Mouse (Mus musculus): ENCODE results near the gene Gng3. TPM values are rescaled to one million over a fixed set of nuclear protein-coding genes. Genes with fewer than 3 reads are reported as not detected.

The Gng3 gene
- total and polyA plus RNA-seq, 3 experiments: 0.15 to 2.5 TPM; not detected in 1

- TF ChIP-seq ZKSCAN1 (IDR thresholded peaks at IDR 0.05; ENCODE audit: low read depth, low read length): no peak
- peak; percentile 81 for TF ChIP-seq NELFE (IDR thresholded peaks at IDR 0.05; ENCODE audit: low read depth, low read length)
- TF ChIP-seq CHD2 (IDR thresholded peaks at IDR 0.05; ENCODE audit: low read length): peak; percentile 71
- no peak for TF ChIP-seq SMC3 (IDR thresholded peaks at IDR 0.05; ENCODE audit: low read depth, low read length)
- no peak for TF ChIP-seq USF2 (IDR thresholded peaks at IDR 0.05; ENCODE audit: borderline replicate concordance in 1 of 2, insufficient read depth in 1 of 2, low read depth in 1 of 2, low read length in 2 of 2)
- no peak for TF ChIP-seq GABPA (IDR thresholded peaks at IDR 0.05; ENCODE audit: low read depth, low read length)
- peak; percentile 72 for TF ChIP-seq ZNF384 (IDR thresholded peaks at IDR 0.05; ENCODE audit: low read depth, low read length)
- no peak for TF ChIP-seq TCF12 (IDR thresholded peaks at IDR 0.05; ENCODE audit: low read depth, low read length)
- no peak for TF ChIP-seq BHLHE40 (IDR thresholded peaks at IDR 0.05; ENCODE audit: borderline replicate concordance, low read depth, low read length)
- no peak for TF ChIP-seq EP300 (IDR thresholded peaks at IDR 0.05; ENCODE audit: low read depth in 1 of 2, low read length in 2 of 2)
- no peak for TF ChIP-seq MEF2A (IDR thresholded peaks at IDR 0.05; ENCODE audit: extremely low read depth, insufficient replicate concordance, low read depth, low read length, poor library complexity, severe bottlenecking)
- TF ChIP-seq RAD21 (IDR thresholded peaks at IDR 0.05; ENCODE audit: low read depth, low read length): no peak
- peak; percentile 35; the same call in 1 of the 2 replicates for TF ChIP-seq ZMIZ1 (IDR thresholded peaks at IDR 0.05; ENCODE audit: low read depth, low read length)
- no peak for TF ChIP-seq ETS1 (IDR thresholded peaks at IDR 0.05; ENCODE audit: low read depth, low read length)
Measured at GRCm38 (mm10) chr19:8802130-8802821, 36.7 kb downstream of the Gng3 start, which contains the start of gene Zbtb3 (continued).

- peaks cover 22% of the 10 kb centered on the region for H3K79me2 ChIP-seq (ENCODE audit: control insufficient read depth, insufficient read depth, low read length, poor library complexity)
- peak overlapping the region; percentile 69 to 95 for H3K4me3 ChIP-seq (ENCODE audit: control insufficient read depth in 1 of 2, insufficient read depth in 1 of 2, low read depth in 2 of 2, low read length in 2 of 2)
- DNase-seq (ENCODE audit: low read depth, low spot score): peak; percentile 57
- peak overlapping the region; percentile 65 for H3K9ac ChIP-seq (ENCODE audit: control insufficient read depth, low read depth, low read length, poor library complexity, severe bottlenecking)
- H3K27ac ChIP-seq (ENCODE audit: control insufficient read depth, low read depth, low read length): no peak overlapping the region
- H3K9me3 ChIP-seq (replicated peaks; ENCODE audit: insufficient read depth, low read length): no peaks in the 10 kb centered on the region
- no peaks in the 10 kb centered on the region for H3K27me3 ChIP-seq (ENCODE audit: control insufficient read depth in 1 of 2, insufficient read depth in 2 of 2, low read length in 2 of 2)
- peaks cover 3 to 18% of the 10 kb centered on the region in 2 experiments for H3K36me3 ChIP-seq (ENCODE audit: control insufficient read depth in 1 of 2, insufficient read depth in 2 of 2, low read length in 2 of 2)
- H3K4me1 ChIP-seq (ENCODE audit: control insufficient read depth in 1 of 2, insufficient read depth in 2 of 2, low read length in 2 of 2): peaks cover 4 to 23% of the 10 kb centered on the region in 2 experiments
- TF ChIP-seq USF1 (IDR thresholded peaks at IDR 0.05; ENCODE audit: low read depth, low read length): no peak
- TF ChIP-seq MEF2A (IDR thresholded peaks at IDR 0.05; ENCODE audit: extremely low read depth, insufficient replicate concordance, low read depth, low read length, poor library complexity, severe bottlenecking): no peak
- TF ChIP-seq SMC3 (IDR thresholded peaks at IDR 0.05; ENCODE audit: low read depth, low read length): no peak
- no peak for TF ChIP-seq ZMIZ1 (IDR thresholded peaks at IDR 0.05; ENCODE audit: low read depth, low read length)
- TF ChIP-seq MYB (IDR thresholded peaks at IDR 0.05; ENCODE audit: low read depth, low read length): no peak
- TF ChIP-seq CHD2 (IDR thresholded peaks at IDR 0.05; ENCODE audit: low read length): no peak
- no peak for TF ChIP-seq MAX (IDR thresholded peaks at IDR 0.05; ENCODE audit: low read length)
- TF ChIP-seq POLR2AphosphoS2 (IDR thresholded peaks at IDR 0.05; ENCODE audit: low read length): no peak
- no peak for TF ChIP-seq MXI1 (IDR thresholded peaks at IDR 0.05; ENCODE audit: low read depth, low read length)
- TF ChIP-seq CHD1 (IDR thresholded peaks at IDR 0.05; ENCODE audit: low read depth, low read length): no peak
- TF ChIP-seq EP300 (IDR thresholded peaks at IDR 0.05; ENCODE audit: low read depth in 1 of 2, low read length in 2 of 2): no peak
- TF ChIP-seq MYC (IDR thresholded peaks at IDR 0.05; ENCODE audit: low read depth, low read length): no peak
- no peak for TF ChIP-seq HCFC1 (IDR thresholded peaks at IDR 0.05; ENCODE audit: low read depth, low read length)
- TF ChIP-seq MAZ (IDR thresholded peaks at IDR 0.05; ENCODE audit: low read depth, low read length): no peak
Measured at GRCm38 (mm10) chr19:8798947-8799315, 40.1 kb downstream of the Gng3 start.
